Mouse (Mus musculus) myocyte (in vitro differentiated cells): Measurements from ENCODE around the gene Ptbp1. TPM values are rescaled to one million over a fixed set of nuclear protein-coding genes. Genes with fewer than 3 reads are reported as not detected.

Experiments used
- H3K27me3 ChIP-seq: one replicate; pipeline ENCODE4 v1.6.1; 2011; ENCODE audit not compliant: control insufficient read depth, insufficient read depth, insufficient read length
- H3K36me3 ChIP-seq: one replicate; pipeline ENCODE4 v1.6.1; 2011; ENCODE audit not compliant: control insufficient read depth, insufficient read depth
- H3K4me2 ChIP-seq: one replicate; pipeline ENCODE4 v1.6.1; 2011; ENCODE audit warnings: low read depth, control low read depth
- H3K4me3 ChIP-seq: one replicate; pipeline ENCODE4 v1.5.1; 2011; ENCODE audit warnings: mild to moderate bottlenecking, control low read depth, moderate library complexity
- H3K79me2 ChIP-seq: one replicate; pipeline ENCODE4 v1.6.1; 2011; ENCODE audit not compliant: control insufficient read depth, insufficient read depth
- H3ac ChIP-seq: one replicate; pipeline ENCODE4 v1.6.1; 2011; ENCODE audit not compliant: control insufficient read depth, insufficient read length
- CEBPB ChIP-seq: IDR thresholded peaks from 2 replicates; pipeline ENCODE4 v1.6.1; 2011; ENCODE audit warnings: mild to moderate bottlenecking, moderate library complexity; ENCODE audit not compliant: poor library complexity, insufficient read depth, severe bottlenecking
- E2F4 ChIP-seq: IDR thresholded peaks from one replicate; pipeline ENCODE4 v1.6.1; 2011; ENCODE audit warnings: mild to moderate bottlenecking, control low read depth, moderate library complexity; ENCODE audit not compliant: insufficient read depth
- MAX ChIP-seq: IDR thresholded peaks from one replicate; pipeline ENCODE4 v1.6.1; 2011; ENCODE audit warnings: low read depth, mild to moderate bottlenecking, control low read depth
- MYOD1 ChIP-seq, 3 experiments: IDR thresholded peaks; one replicate each; pipeline ENCODE4 v1.6.1; 2011; ENCODE audit warnings: control low read depth in 2 of 3, low read depth in 2 of 3, mild to moderate bottlenecking in 2 of 3, moderate library complexity in 1 of 3; ENCODE audit not compliant: insufficient read length in 2 of 3, control insufficient read depth in 1 of 3
- MYOG ChIP-seq, 3 experiments: IDR thresholded peaks; one replicate each; pipeline ENCODE4 v1.6.1; 2011; ENCODE audit warnings: control low read depth in 2 of 3, low read depth in 2 of 3, mild to moderate bottlenecking in 2 of 3; ENCODE audit not compliant: insufficient read length in 2 of 3, control insufficient read depth in 1 of 3, insufficient read depth in 1 of 3
- POLR2A ChIP-seq: IDR thresholded peaks from one replicate; pipeline ENCODE4 v1.6.1; 2011; ENCODE audit warnings: low read depth, mild to moderate bottlenecking, control low read depth, moderate library complexity; ENCODE audit not compliant: insufficient read length
- POLR2AphosphoS2 ChIP-seq: IDR thresholded peaks from one replicate; pipeline ENCODE4 v1.6.1; 2011; ENCODE audit warnings: low read depth, control low read depth; ENCODE audit not compliant: insufficient read length
- REST ChIP-seq: IDR thresholded peaks from one replicate; pipeline ENCODE4 v1.6.1; 2011; ENCODE audit warnings: mild to moderate bottlenecking, control low read depth, moderate library complexity; ENCODE audit not compliant: insufficient read depth, insufficient read length
- SRF ChIP-seq: IDR thresholded peaks from one replicate; pipeline ENCODE4 v1.6.1; 2011; ENCODE audit warnings: low read depth; ENCODE audit not compliant: control insufficient read depth, insufficient read length
- TCF12 ChIP-seq: IDR thresholded peaks from one replicate; pipeline ENCODE4 v1.6.1; 2011; ENCODE audit warnings: mild to moderate bottlenecking, control low read depth; ENCODE audit not compliant: poor library complexity, insufficient read depth, severe bottlenecking
- TCF3 ChIP-seq: IDR thresholded peaks from one replicate; pipeline ENCODE4 v1.6.1; 2011; ENCODE audit warnings: low read depth, control low read depth; ENCODE audit not compliant: insufficient read length
- USF1 ChIP-seq: IDR thresholded peaks from one replicate; pipeline ENCODE4 v1.6.1; 2011; ENCODE audit warnings: low read depth, mild to moderate bottlenecking, control low read depth, moderate library complexity
- polyA plus RNA-seq: library from polyadenylated mRNA; unstranded; fragments of >200 nt; fragmentation: generic; extraction: Trizol; gene quantifications from one replicate; pipeline ENCODE4 v1.2.1, GENCODE M21; 2012; ENCODE audit warnings: missing spikeins

The Ptbp1 gene
- polyA plus RNA-seq, 1 experiment: 158 TPM

- Histone ChIP-seq H3K27me3 (no peaks in the 10 kb centered on the region), H3K4me3 (no peak overlapping the region)
Observed at GRCm38 (mm10) chr10:79807826-79808225, 46.4 kb upstream of the Ptbp1 start.

GRCm38 (mm10) chr10:79808728-79809127 is 45.5 kb upstream of the Ptbp1 start:
- Histone ChIP-seq H3K27me3 (no peaks in the 10 kb centered on the region), H3K4me3 (no peak overlapping the region), H3K36me3 (peaks cover 7% of the 10 kb centered on the region), H3K79me2 (no peaks in the 10 kb centered on the region), H3ac (no peak overlapping the region), H3K4me2 (no peak overlapping the region)
- no peak for TF ChIP-seq MAX
- TF ChIP-seq USF1: no peak
- no peak for TF ChIP-seq CEBPB

More at GRCm38 (mm10) chr10:79807826-79808225, 46.4 kb upstream of the Ptbp1 start:
- Histone ChIP-seq H3K36me3 (peaks cover 7% of the 10 kb centered on the region), H3K4me2 (no peak overlapping the region), H3K79me2 (no peaks in the 10 kb centered on the region), H3ac (no peak overlapping the region)
- no peak for TF ChIP-seq SRF
- TF ChIP-seq POLR2A: no peak
- TF ChIP-seq MAX: no peak
- no peak for TF ChIP-seq REST

- no peak for TF ChIP-seq E2F4
- no peak for TF ChIP-seq TCF3
- TF ChIP-seq USF1: no peak
- TF ChIP-seq POLR2A: no peak
- TF ChIP-seq REST: no peak
- no peak for TF ChIP-seq POLR2AphosphoS2
- no peak for TF ChIP-seq CEBPB
- TF ChIP-seq SRF: no peak
- Histone ChIP-seq H3K4me2 (no peak overlapping the region), H3ac (no peak overlapping the region), H3K79me2 (no peaks in the 10 kb centered on the region), H3K4me3 (no peak overlapping the region), H3K27me3 (no peaks in the 10 kb centered on the region), H3K36me3 (peaks cover 13% of the 10 kb centered on the region)
Observed at GRCm38 (mm10) chr10:79811736-79812637, 42.2 kb upstream of the Ptbp1 start.

GRCm38 (mm10) chr10:79814271-79814842 is 39.9 kb upstream of the Ptbp1 start:
- Histone ChIP-seq H3ac (no peak overlapping the region), H3K79me2 (no peaks in the 10 kb centered on the region), H3K4me3 (no peak overlapping the region), H3K36me3 (peaks cover 8% of the 10 kb centered on the region), H3K27me3 (no peaks in the 10 kb centered on the region), H3K4me2 (no peak overlapping the region)
- TF ChIP-seq CEBPB (no peak), REST (no peak), TCF3 (no peak), POLR2A (no peak), MYOG (IDR thresholded peaks at IDR 0.05; ENCODE audit: control insufficient read depth in 1 of 3, insufficient read depth in 1 of 3, insufficient read length in 2 of 3, low read depth in 2 of 3) (no peak), MAX (no peak), USF1 (no peak), MYOD1 (IDR thresholded peaks at IDR 0.05; ENCODE audit: control insufficient read depth in 1 of 3, insufficient read length in 2 of 3, low read depth in 2 of 3) (no peak), E2F4 (no peak), SRF (no peak), POLR2AphosphoS2 (no peak), TCF12 (no peak)

- H3K79me2 ChIP-seq: no peaks in the 10 kb centered on the region
- peaks cover 6% of the 10 kb centered on the region for H3K36me3 ChIP-seq
- H3K4me3 ChIP-seq: no peak overlapping the region
- TF ChIP-seq E2F4 (no peak), POLR2A (no peak), SRF (no peak), MYOD1 (IDR thresholded peaks at IDR 0.05; ENCODE audit: control insufficient read depth in 1 of 3, insufficient read length in 2 of 3, low read depth in 2 of 3) (no peak)
- no peaks in the 10 kb centered on the region for H3K27me3 ChIP-seq
- H3K4me2 ChIP-seq: no peak overlapping the region
- H3ac ChIP-seq: no peak overlapping the region
Observed at GRCm38 (mm10) chr10:79815671-79816494, 38.3 kb upstream of the Ptbp1 start.
